Mouse (Mus musculus) liver, embryonic 13.5 days (tissue): ENCODE measurements around the gene Cntnap4. TPM values are rescaled to one million over a fixed set of nuclear protein-coding genes. Genes with fewer than 3 reads are reported as not detected.

Experiments
- ATAC-seq: fragments of 200-750 bp; cut with Nextera tagmentation; 2 replicates; pipeline ENCODE4 v1.8.0; 2017; ENCODE audit warnings: low read depth, mild to moderate bottlenecking, moderate number of reproducible peaks, moderate library complexity
- DNase-seq: peaks from one replicate; pipeline ENCODE4 v3.0.0; 2022
- H3K27ac ChIP-seq: fragments of 300-500 bp; sonication (generic); 2 replicates; pipeline ENCODE4 v1.5.1; 2015; ENCODE audit warnings: moderate library complexity, mild to moderate bottlenecking, inconsistent platforms
- H3K27me3 ChIP-seq: fragments of 300-500 bp; sonication (generic); 2 replicates; pipeline ENCODE4 v1.6.1; 2015; ENCODE audit warnings: mild to moderate bottlenecking, inconsistent platforms
- H3K36me3 ChIP-seq: fragments of 300-500 bp; sonication (generic); 2 replicates; pipeline ENCODE4 v1.6.1; 2015; ENCODE audit warnings: mild to moderate bottlenecking, inconsistent platforms
- H3K4me1 ChIP-seq: fragments of 300-500 bp; sonication (generic); replicated peaks from 2 replicates; pipeline ENCODE4 v1.6.1; 2015; ENCODE audit warnings: inconsistent platforms
- H3K4me2 ChIP-seq: fragments of 300-500 bp; sonication (generic); 2 replicates; pipeline ENCODE4 v1.6.1; 2015; ENCODE audit warnings: inconsistent platforms, mild to moderate bottlenecking, moderate library complexity
- H3K4me3 ChIP-seq: fragments of 300-500 bp; sonication (generic); replicated peaks from 2 replicates; pipeline ENCODE4 v1.5.1; 2015; ENCODE audit warnings: mild to moderate bottlenecking, inconsistent platforms
- H3K9ac ChIP-seq: fragments of 300-500 bp; sonication (generic); 2 replicates; pipeline ENCODE4 v1.6.1; 2015; ENCODE audit warnings: mild to moderate bottlenecking, inconsistent platforms
- H3K9me3 ChIP-seq: fragments of 300-500 bp; sonication (generic); replicated peaks from 2 replicates; pipeline ENCODE4 v1.6.1; 2016; ENCODE audit warnings: inconsistent platforms
- WGBS: fragments of 180-500 bp; shearing (Covaris S2); methylation state at CpG from one replicate; pipeline ENCODE4 v1.1.7; 2015; ENCODE audit not compliant: insufficient replicate concordance; 5-methylcytosine and 5-hydroxymethylcytosine counted together
- polyA plus RNA-seq: library from polyadenylated mRNA; unstranded; fragments of >200 nt; fragmentation: Nextera tagmentation; extraction: Ambion mirVana; gene quantifications from 2 replicates; pipeline ENCODE4 v1.2.1, GENCODE M21; 2015

Gene Cntnap4
- polyA plus RNA-seq, 1 experiment from 2014 or later = not detected

DNA sequence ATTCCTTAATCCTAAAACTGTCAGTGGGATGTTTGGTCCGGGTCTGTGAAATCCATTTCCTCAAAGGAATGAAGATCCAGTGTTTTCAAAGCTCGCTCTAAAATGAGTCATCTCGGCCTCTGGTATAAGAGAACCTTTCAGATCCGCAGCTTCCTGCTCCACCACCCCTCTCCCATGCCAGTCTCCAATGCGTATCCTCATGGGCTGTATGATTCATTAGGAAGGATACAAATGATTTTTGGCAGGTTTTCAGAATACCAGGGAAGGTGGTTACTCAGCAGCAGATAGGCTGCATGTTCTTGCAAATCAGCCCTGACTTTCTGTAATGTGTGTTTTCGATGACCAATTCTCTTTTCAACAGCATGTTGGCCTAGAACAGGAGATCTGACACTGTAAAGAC is 40.3 kb downstream of the Cntnap4 start:
- no peak overlapping the region for H3K4me2 ChIP-seq
- H3K9ac ChIP-seq = no peak overlapping the region
- no peak for DNase-seq
- H3K4me3 ChIP-seq = no peak overlapping the region
- 59% methylated on average over 6 of the region's 6 CpGs for WGBS
- no peaks in the 10 kb centered on the region for H3K9me3 ChIP-seq
- H3K4me1 ChIP-seq = no peaks in the 10 kb centered on the region
- H3K27ac ChIP-seq = no peak overlapping the region
- ATAC-seq = no peak
- no peaks in the 10 kb centered on the region for H3K27me3 ChIP-seq
- H3K36me3 ChIP-seq = no peaks in the 10 kb centered on the region

DNA sequence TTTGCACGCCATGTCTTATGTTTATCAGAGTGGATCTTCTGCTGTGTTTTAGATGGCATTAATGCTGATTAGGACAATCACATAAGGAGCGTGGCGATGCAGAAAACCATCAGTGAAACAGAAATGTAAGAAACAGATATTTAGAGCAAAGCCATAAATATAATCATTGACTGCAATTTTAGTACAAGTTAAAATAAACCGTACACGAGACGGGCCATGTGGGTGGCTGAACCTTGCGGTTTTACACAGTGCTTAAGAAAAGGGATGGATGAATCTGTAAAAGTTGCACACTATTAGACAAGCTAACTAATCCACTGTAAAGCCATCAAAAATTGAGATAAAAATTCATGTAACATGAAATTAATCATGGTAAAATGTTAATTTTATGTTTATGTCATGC is 58.9 kb downstream of the Cntnap4 start:
- Histone ChIP-seq H3K4me3 (no peak overlapping the region), H3K27ac (no peak overlapping the region), H3K4me1 (no peaks in the 10 kb centered on the region), H3K36me3 (no peaks in the 10 kb centered on the region), H3K9me3 (no peaks in the 10 kb centered on the region), H3K9ac (no peak overlapping the region), H3K27me3 (no peaks in the 10 kb centered on the region), H3K4me2 (no peak overlapping the region)
- 82% methylated on average over 7 of the region's 7 CpGs for WGBS
- no peak for ATAC-seq
- DNase-seq = no peak

DNA sequence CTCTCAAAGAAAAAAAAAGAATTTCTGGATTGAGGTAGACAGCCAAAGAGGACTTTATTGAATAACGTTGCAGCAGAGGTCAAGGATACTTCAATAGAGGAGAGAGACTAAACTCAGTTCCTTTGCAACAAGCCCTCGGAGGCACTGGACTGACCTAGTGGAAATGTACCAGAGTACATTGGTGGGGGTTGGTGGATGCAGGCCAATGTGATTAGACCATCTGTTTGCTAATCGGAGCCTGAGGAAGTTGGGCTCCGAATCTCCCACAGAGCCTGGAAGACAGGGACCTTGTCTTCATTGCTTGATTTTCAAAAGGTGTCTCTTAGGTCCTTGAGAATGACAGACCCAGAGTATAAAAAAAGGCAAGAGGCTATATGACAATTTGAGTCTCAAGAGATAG is 82.8 kb downstream of the Cntnap4 start:
- H3K4me1 ChIP-seq = no peaks in the 10 kb centered on the region
- no peaks in the 10 kb centered on the region for H3K9me3 ChIP-seq
- ATAC-seq (no peak), DNase-seq (no peak)
- no peak overlapping the region for H3K9ac ChIP-seq
- no peak overlapping the region for H3K4me2 ChIP-seq
- 61% methylated on average over 4 of the region's 4 CpGs for WGBS
- H3K27ac ChIP-seq = no peak overlapping the region
- no peaks in the 10 kb centered on the region for H3K36me3 ChIP-seq
- no peaks in the 10 kb centered on the region for H3K27me3 ChIP-seq
- no peak overlapping the region for H3K4me3 ChIP-seq

DNA sequence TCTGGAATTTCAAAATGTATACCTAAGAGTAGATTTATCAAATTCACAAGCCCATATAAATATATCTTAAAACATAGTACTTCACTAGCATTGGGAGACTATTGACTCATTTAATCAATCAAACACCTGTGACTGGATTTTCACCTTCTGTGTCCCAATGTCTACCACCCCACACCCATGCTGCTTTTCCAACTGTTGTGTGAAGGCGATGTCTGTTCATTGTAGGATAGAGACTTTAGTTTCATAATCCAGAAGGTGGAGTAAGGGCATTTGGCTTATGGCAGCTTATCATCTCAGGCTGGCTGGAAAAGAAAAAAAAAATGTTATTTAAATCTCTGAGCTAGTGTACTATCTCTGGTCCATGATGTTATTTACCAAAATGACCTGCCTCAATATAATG is 83.4 kb downstream of the Cntnap4 start:
- Histone ChIP-seq H3K4me2 (no peak overlapping the region), H3K4me1 (no peaks in the 10 kb centered on the region), H3K4me3 (no peak overlapping the region), H3K27me3 (no peaks in the 10 kb centered on the region), H3K27ac (no peak overlapping the region), H3K36me3 (no peaks in the 10 kb centered on the region), H3K9me3 (no peaks in the 10 kb centered on the region), H3K9ac (no peak overlapping the region)
- DNase-seq (no peak), ATAC-seq (no peak)
- WGBS = 79% methylated on average over 1 of the region's 1 CpGs

- DNase-seq (no peak), ATAC-seq (no peak)
- H3K4me1 ChIP-seq = no peaks in the 10 kb centered on the region
- H3K36me3 ChIP-seq = no peaks in the 10 kb centered on the region
- H3K27me3 ChIP-seq = no peaks in the 10 kb centered on the region
- H3K4me2 ChIP-seq = no peak overlapping the region
- WGBS = 56% methylated on average over 3 of the region's 3 CpGs
- no peak overlapping the region for H3K27ac ChIP-seq
- H3K4me3 ChIP-seq = no peak overlapping the region
- no peak overlapping the region for H3K9ac ChIP-seq
- no peaks in the 10 kb centered on the region for H3K9me3 ChIP-seq
These were observed 84.2 kb downstream of the Cntnap4 start for GRCm38 (mm10) chr8:112653994-112654393.

DNA sequence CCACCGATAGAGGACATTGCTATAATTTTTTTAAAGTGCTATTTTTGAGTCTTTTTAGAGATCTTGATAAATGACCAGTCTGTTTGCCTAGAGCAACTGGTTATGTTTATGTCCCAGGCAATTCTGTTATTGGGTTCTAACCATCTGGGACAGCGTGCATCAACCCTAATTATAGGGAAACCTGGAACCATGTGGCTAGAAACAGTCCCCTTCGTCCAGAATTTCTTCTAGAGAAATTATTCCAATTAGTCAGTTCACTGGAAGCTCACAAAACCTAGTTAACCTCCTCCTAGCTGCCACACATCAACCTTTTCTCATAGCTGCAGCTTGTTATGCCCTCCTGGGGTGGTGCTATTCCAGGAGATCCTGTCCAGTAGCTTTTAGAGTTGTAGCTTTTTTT is 94.2 kb downstream of the Cntnap4 start:
- Histone ChIP-seq H3K4me1 (no peaks in the 10 kb centered on the region), H3K4me3 (no peak overlapping the region), H3K27me3 (no peaks in the 10 kb centered on the region), H3K9me3 (no peaks in the 10 kb centered on the region; the same call in 1 of the 2 replicates), H3K4me2 (no peak overlapping the region), H3K36me3 (no peaks in the 10 kb centered on the region), H3K27ac (no peak overlapping the region), H3K9ac (no peak overlapping the region)
- no peak for DNase-seq
- WGBS = 61% methylated on average over 3 of the region's 3 CpGs
- ATAC-seq = no peak

- H3K27me3 ChIP-seq = no peaks in the 10 kb centered on the region
- no peak overlapping the region for H3K27ac ChIP-seq
- DNase-seq = no peak
- no peak overlapping the region for H3K9ac ChIP-seq
- H3K4me3 ChIP-seq = no peak overlapping the region
- no peak overlapping the region for H3K4me2 ChIP-seq
- H3K9me3 ChIP-seq = no peaks in the 10 kb centered on the region; the same call in 1 of the 2 replicates
- no peaks in the 10 kb centered on the region for H3K36me3 ChIP-seq
- no peak for ATAC-seq
- H3K4me1 ChIP-seq = no peaks in the 10 kb centered on the region
- 56% methylated on average over 1 of the region's 1 CpGs for WGBS
These were observed 104.8 kb downstream of the Cntnap4 start for GRCm38 (mm10) chr8:112674671-112675070.

- Histone ChIP-seq H3K27ac (no peak overlapping the region), H3K27me3 (no peaks in the 10 kb centered on the region), H3K4me2 (no peak overlapping the region), H3K4me1 (no peaks in the 10 kb centered on the region), H3K9ac (no peak overlapping the region), H3K36me3 (no peaks in the 10 kb centered on the region), H3K4me3 (no peak overlapping the region), H3K9me3 (peaks cover 7% of the 10 kb centered on the region; the same call in 1 of the 2 replicates)
- 69% methylated on average over 9 of the region's 9 CpGs for WGBS
- DNase-seq (no peak), ATAC-seq (no peak)
These were observed 111.9 kb downstream of the Cntnap4 start for GRCm38 (mm10) chr8:112681757-112682156.

- DNase-seq = no peak
- Histone ChIP-seq H3K4me1 (no peaks in the 10 kb centered on the region), H3K9ac (no peak overlapping the region), H3K27ac (no peak overlapping the region), H3K4me3 (no peak overlapping the region), H3K9me3 (0 out of 2 replicates have a peak, but pooled peaks cover 2% of the 10 kb centered on the region), H3K27me3 (no peaks in the 10 kb centered on the region), H3K36me3 (no peaks in the 10 kb centered on the region), H3K4me2 (no peak overlapping the region)
- ATAC-seq = no peak
These were observed 125.9 kb downstream of the Cntnap4 start for GRCm38 (mm10) chr8:112695708-112696107.

DNA sequence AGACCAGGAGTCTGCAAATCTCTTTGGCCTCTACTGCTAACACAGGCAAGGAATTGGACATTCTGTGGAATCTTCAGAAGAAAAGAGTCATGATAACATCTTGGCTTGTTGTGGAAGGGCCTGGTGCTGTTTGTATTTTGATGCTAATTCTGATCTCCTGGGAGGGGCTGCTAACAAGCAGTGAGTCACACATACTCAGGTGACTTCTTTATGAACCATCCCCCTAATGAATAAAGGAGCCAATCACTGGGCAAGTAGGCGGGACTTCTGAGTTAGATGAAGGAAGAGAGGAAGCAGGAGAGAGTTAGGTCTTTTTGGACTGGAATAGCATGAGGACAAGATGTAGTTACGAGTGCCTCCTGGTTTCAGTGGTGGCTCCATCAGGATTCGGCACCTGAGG is 128.3 kb downstream of the Cntnap4 start:
- H3K9ac ChIP-seq = no peak overlapping the region
- H3K9me3 ChIP-seq = 0 out of 2 replicates have a peak, but pooled peaks cover 5% of the 10 kb centered on the region
- DNase-seq (no peak), ATAC-seq (no peak)
- H3K27ac ChIP-seq = no peak overlapping the region
- H3K4me2 ChIP-seq = no peak overlapping the region
- WGBS = 62% methylated on average over 3 of the region's 3 CpGs
- no peak overlapping the region for H3K4me3 ChIP-seq
- no peaks in the 10 kb centered on the region for H3K36me3 ChIP-seq
- H3K4me1 ChIP-seq = no peaks in the 10 kb centered on the region
- H3K27me3 ChIP-seq = no peaks in the 10 kb centered on the region

DNA sequence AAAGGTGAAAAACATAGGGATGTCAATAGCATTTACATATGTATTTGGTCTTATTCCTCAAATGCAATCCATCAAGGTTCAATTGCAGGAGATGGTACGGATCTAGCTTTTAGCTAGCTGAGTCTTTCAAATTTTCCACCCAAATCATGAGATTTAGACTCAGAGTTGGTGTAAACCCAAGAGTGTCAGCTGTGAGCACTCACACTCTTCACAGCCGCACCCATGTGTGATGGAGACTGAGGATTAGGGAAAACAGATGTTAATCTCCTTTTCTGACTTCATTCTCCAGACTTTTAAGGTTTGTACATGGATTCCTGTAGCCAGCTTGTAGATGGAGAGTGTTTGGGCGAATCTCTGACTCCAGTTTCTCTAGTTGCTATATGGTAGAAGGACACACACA is 147.1 kb downstream of the Cntnap4 start:
- Histone ChIP-seq H3K4me3 (no peak overlapping the region), H3K27me3 (no peaks in the 10 kb centered on the region), H3K4me2 (no peak overlapping the region), H3K27ac (no peak overlapping the region), H3K36me3 (no peaks in the 10 kb centered on the region), H3K9me3 (no peaks in the 10 kb centered on the region), H3K4me1 (no peaks in the 10 kb centered on the region), H3K9ac (no peak overlapping the region)
- DNase-seq = no peak
- 39% methylated on average over 3 of the region's 3 CpGs for WGBS
- no peak for ATAC-seq

DNA sequence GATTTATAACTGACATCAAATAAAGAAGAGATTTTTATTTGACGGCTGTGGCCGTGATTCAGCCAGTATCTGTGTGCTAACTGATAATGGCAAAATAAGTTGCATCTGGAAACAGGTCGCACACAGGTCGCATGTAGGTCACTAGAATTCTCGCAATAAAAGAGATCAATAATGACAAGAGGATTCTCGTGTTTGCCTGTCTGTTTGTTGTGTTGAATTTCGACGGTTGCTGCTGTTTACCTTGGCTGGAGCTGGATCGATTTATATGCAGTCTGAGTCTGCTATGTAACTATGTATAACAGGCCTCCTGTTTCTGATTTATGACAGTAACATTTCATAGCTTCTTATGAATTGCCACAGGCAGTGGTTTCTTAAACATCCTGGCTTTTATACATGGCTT is 155.1 kb downstream of the Cntnap4 start:
- H3K27ac ChIP-seq = no peak overlapping the region
- no peak for DNase-seq
- H3K9ac ChIP-seq = no peak overlapping the region
- no peaks in the 10 kb centered on the region for H3K27me3 ChIP-seq
- 0 out of 2 replicates have a peak, but pooled peaks cover 5% of the 10 kb centered on the region for H3K9me3 ChIP-seq
- H3K4me1 ChIP-seq = no peaks in the 10 kb centered on the region
- 57% methylated on average over 9 of the region's 9 CpGs for WGBS
- H3K4me2 ChIP-seq = no peak overlapping the region
- ATAC-seq = no peak
- no peak overlapping the region for H3K4me3 ChIP-seq
- no peaks in the 10 kb centered on the region for H3K36me3 ChIP-seq
